Mouse (Mus musculus): ENCODE measurements at regions not wholly inside any gene's neighbourhood (a gene's known extent, or its start where the extent isn't known, plus 50 kb on each side); places are given as distances from the start of the nearest gene placed in this dataset.

- Histone ChIP-seq H3K36me3 (replicated peaks) (no peaks in the 10 kb centered on the region), H3K9me3 (replicated peaks) (no peaks in the 10 kb centered on the region), H3K27me3 (no peaks in the 10 kb centered on the region), H3K4me1 (replicated peaks) (no peaks in the 10 kb centered on the region), H3K9ac (no peak overlapping the region), H3K4me3 (replicated peaks) (no peak overlapping the region), H3K27ac (replicated peaks) (no peak overlapping the region), H3K4me2 (no peak overlapping the region)
- WGBS (ENCODE audit: insufficient replicate concordance) = 35% methylated on average over 5 of the region's 5 CpGs
- no peak for ATAC-seq (ENCODE audit: insufficient read depth)
Measured at GRCm38 (mm10) chr2:148107607-148108115, 60.9 kb upstream of the Foxa2 start.

GRCm38 (mm10) chr2:148110149-148110548 lies 63.4 kb upstream of the Foxa2 start:
- no peak overlapping the region for H3K9ac ChIP-seq
- no peak overlapping the region for H3K27ac ChIP-seq (replicated peaks)
- no peaks in the 10 kb centered on the region for H3K36me3 ChIP-seq (replicated peaks)
- H3K4me1 ChIP-seq (replicated peaks) = no peaks in the 10 kb centered on the region
- no peak overlapping the region for H3K4me2 ChIP-seq
- H3K4me3 ChIP-seq (replicated peaks) = no peak overlapping the region
- 47% methylated on average over 2 of the region's 2 CpGs for WGBS (ENCODE audit: insufficient replicate concordance)
- no peaks in the 10 kb centered on the region for H3K9me3 ChIP-seq (replicated peaks)
- no peaks in the 10 kb centered on the region for H3K27me3 ChIP-seq
- ATAC-seq (ENCODE audit: insufficient read depth) = no peak

DNA sequence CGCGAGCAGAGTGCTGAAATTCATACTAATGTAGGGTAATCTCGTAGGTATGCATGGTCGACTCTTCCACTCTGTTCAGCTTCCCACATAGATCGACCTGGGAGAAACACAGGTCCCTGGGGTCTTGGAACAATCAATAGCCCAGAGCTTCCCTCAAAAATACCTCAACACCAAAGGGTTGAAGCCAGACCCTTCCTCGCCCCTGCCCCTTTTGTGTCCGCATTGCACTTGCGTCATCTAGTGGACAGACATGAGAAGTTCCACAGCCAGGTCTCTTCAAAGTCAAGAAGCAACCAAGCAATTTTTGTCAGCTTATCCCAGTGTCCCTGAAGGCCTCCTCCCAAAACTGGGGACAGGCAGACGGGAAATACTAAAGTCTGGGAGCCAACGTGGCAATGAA lies 65.1 kb upstream of the Foxa2 start:
- no peak for ATAC-seq (ENCODE audit: insufficient read depth)
- WGBS (ENCODE audit: insufficient replicate concordance) = 17% methylated on average over 10 of the region's 10 CpGs
- H3K9ac ChIP-seq = no peak overlapping the region
- H3K27me3 ChIP-seq = no peaks in the 10 kb centered on the region
- H3K4me3 ChIP-seq (replicated peaks) = no peak overlapping the region
- H3K9me3 ChIP-seq (replicated peaks) = no peaks in the 10 kb centered on the region
- no peaks in the 10 kb centered on the region for H3K4me1 ChIP-seq (replicated peaks)
- H3K36me3 ChIP-seq (replicated peaks) = no peaks in the 10 kb centered on the region
- no peak overlapping the region for H3K27ac ChIP-seq (replicated peaks)
- no peak overlapping the region; the same call in 1 of the 2 replicates for H3K4me2 ChIP-seq

GRCm38 (mm10) chr2:148113184-148113583 lies 66.4 kb upstream of the Foxa2 start:
- H3K9me3 ChIP-seq (replicated peaks) = no peaks in the 10 kb centered on the region
- no peaks in the 10 kb centered on the region for H3K36me3 ChIP-seq (replicated peaks)
- H3K27me3 ChIP-seq = no peaks in the 10 kb centered on the region
- H3K4me1 ChIP-seq (replicated peaks) = no peaks in the 10 kb centered on the region
- H3K9ac ChIP-seq = no peak overlapping the region
- 28% methylated on average over 2 of the region's 2 CpGs for WGBS (ENCODE audit: insufficient replicate concordance)
- ATAC-seq (ENCODE audit: insufficient read depth) = no peak
- H3K27ac ChIP-seq (replicated peaks) = no peak overlapping the region
- no peak overlapping the region for H3K4me3 ChIP-seq (replicated peaks)
- no peak overlapping the region for H3K4me2 ChIP-seq

GRCm38 (mm10) chr2:148114600-148114999 lies 67.8 kb upstream of the Foxa2 start:
- Histone ChIP-seq H3K36me3 (replicated peaks) (no peaks in the 10 kb centered on the region), H3K4me2 (no peak overlapping the region), H3K4me3 (replicated peaks) (no peak overlapping the region), H3K27ac (replicated peaks) (no peak overlapping the region), H3K9ac (no peak overlapping the region), H3K4me1 (replicated peaks) (no peaks in the 10 kb centered on the region), H3K27me3 (no peaks in the 10 kb centered on the region), H3K9me3 (replicated peaks) (no peaks in the 10 kb centered on the region)
- 20% methylated on average over 4 of the region's 4 CpGs for WGBS (ENCODE audit: insufficient replicate concordance)
- no peak for ATAC-seq (ENCODE audit: insufficient read depth)

- Histone ChIP-seq H3K4me3 (replicated peaks) (no peak overlapping the region), H3K4me2 (no peak overlapping the region), H3K36me3 (replicated peaks) (no peaks in the 10 kb centered on the region), H3K9me3 (replicated peaks) (no peaks in the 10 kb centered on the region), H3K27ac (replicated peaks) (no peak overlapping the region), H3K4me1 (replicated peaks) (no peaks in the 10 kb centered on the region), H3K9ac (no peak overlapping the region), H3K27me3 (no peaks in the 10 kb centered on the region)
- 59% methylated on average over 3 of the region's 3 CpGs for WGBS (ENCODE audit: insufficient replicate concordance)
- ATAC-seq (ENCODE audit: insufficient read depth) = no peak
Measured at GRCm38 (mm10) chr2:148116033-148116790, 69.4 kb upstream of the Foxa2 start.

DNA sequence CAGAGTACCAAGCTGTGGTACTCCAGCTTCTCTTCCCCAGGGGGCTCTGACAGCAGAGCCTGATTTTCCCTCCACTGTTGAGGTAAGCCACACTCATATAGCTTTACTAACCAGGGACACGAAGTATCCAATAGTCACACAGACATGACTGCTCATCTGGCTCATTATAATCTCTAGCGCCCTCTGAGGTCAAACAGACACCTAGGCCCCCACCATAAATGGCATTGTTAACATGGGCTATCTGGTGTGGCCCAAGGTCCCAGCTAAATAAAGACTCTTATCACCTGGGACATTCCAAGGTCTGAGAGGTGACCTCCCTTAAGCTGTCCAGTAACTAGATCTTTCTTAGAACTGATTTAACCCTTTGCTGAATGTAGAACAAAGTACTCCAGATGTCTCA lies 70.7 kb upstream of the Foxa2 start:
- H3K9ac ChIP-seq = no peak overlapping the region
- WGBS (ENCODE audit: insufficient replicate concordance) = 29% methylated on average over 2 of the region's 2 CpGs

DNA sequence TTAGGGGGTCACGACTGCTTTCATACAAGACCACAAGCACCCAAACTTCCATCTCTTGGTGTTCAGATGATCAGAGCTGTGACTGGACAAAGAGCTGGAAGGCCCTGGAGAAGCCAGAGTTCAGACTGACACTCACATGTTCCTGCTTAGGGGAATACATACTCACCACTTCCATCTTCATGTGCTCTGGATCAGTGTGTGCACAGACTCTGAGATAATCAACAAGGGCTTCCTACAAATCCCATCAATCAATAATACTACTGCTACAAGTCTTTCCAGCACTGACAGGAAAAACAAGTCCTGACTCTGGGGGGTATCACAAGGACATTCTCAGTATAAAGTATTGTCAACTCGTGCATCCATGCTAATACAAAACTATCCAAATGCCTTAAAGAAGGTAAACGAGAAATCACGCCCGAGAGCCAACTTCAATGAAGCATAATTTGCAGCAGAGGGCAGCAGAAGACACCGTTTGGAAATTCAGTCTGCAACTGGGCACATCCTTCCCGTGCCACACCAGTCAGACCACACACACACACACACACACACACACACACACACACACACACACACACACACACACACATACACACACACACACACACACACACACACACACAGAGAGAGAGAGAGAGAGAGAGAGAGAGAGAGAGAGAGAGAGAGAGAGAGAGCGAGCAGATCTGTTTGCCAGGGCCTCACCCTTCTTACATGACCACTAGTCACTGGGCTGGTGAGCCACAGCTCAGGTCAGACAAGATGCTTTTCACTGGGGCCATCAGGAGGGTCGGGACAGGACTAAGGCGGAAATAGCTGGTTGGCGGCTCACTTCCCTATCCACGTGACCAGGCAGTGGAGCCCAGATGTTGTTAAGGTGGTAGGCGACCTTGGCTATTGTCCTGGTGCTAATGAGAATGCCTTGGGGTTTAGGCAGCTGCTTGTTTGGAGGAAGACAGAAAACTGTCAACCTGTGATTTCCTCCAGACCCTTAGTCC lies 75.4 kb upstream of the Foxa2 start:
- 23% methylated on average over 13 of the region's 13 CpGs for WGBS (ENCODE audit: insufficient replicate concordance)
- H3K4me2 ChIP-seq = no peak overlapping the region
- no peaks in the 10 kb centered on the region for H3K4me1 ChIP-seq (replicated peaks)
- no peak for ATAC-seq (ENCODE audit: insufficient read depth)
- H3K36me3 ChIP-seq (replicated peaks) = no peaks in the 10 kb centered on the region
- H3K4me3 ChIP-seq (replicated peaks) = no peak overlapping the region
- no peak overlapping the region for H3K9ac ChIP-seq
- H3K27me3 ChIP-seq = no peaks in the 10 kb centered on the region
- H3K27ac ChIP-seq (replicated peaks) = no peak overlapping the region
- no peaks in the 10 kb centered on the region for H3K9me3 ChIP-seq (replicated peaks)

More for the DNA sequence above, 70.7 kb upstream of the Foxa2 start:
- no peak for ATAC-seq (ENCODE audit: insufficient read depth)
- Histone ChIP-seq H3K27me3 (no peaks in the 10 kb centered on the region), H3K9me3 (replicated peaks) (no peaks in the 10 kb centered on the region), H3K4me3 (replicated peaks) (no peak overlapping the region), H3K27ac (replicated peaks) (no peak overlapping the region), H3K36me3 (replicated peaks) (no peaks in the 10 kb centered on the region), H3K4me1 (replicated peaks) (no peaks in the 10 kb centered on the region), H3K4me2 (no peak overlapping the region)

DNA sequence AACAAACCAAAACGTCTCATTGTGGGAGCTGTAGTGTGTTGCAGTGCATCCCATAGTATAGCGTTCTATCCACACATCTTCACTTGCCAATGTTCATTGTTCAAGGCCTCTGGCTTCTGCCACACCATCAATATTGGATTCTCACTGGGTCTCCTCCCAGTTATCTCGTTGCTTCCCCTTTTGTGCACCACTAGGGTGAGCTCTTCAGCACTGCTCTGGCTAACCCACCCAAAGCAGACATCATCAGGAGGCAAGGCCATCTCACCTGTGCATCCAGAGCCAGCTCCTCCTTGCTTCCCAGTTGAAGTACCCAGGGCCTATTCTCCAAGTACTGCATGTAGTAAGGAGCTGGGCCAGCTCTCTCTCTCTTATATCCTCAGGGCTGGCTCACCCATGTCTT lies 77.0 kb upstream of the Foxa2 start:
- 22% methylated on average over 3 of the region's 3 CpGs for WGBS (ENCODE audit: insufficient replicate concordance)
- H3K4me1 ChIP-seq (replicated peaks) = no peaks in the 10 kb centered on the region
- H3K27me3 ChIP-seq = no peaks in the 10 kb centered on the region

DNA sequence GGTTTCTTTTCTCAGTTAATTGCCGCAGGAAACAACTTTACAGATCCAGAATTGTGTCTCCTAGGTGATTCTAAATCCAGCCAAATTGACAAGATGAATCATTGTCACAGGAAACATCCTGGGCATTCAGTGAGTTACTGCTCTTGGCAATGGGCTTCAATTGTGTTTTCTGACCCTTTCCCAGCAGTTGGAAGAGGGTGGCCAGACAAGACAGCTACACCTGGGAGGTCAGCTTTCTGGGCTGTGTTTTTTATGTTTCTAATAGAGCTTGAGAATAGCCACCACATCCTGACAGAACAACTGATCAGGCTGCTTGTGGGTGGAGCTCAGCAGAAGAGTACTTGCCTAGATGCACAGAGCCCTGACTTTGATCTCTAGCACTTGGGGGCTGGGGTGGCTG lies 87.0 kb upstream of the Foxa2 start:
- H3K36me3 ChIP-seq (replicated peaks) = no peaks in the 10 kb centered on the region
- no peak overlapping the region for H3K27ac ChIP-seq (replicated peaks)
- WGBS (ENCODE audit: insufficient replicate concordance) = 62% methylated on average over 1 of the region's 1 CpGs
- H3K4me3 ChIP-seq (replicated peaks) = no peak overlapping the region
- no peaks in the 10 kb centered on the region for H3K4me1 ChIP-seq (replicated peaks)
- no peaks in the 10 kb centered on the region for H3K27me3 ChIP-seq
- H3K9me3 ChIP-seq (replicated peaks) = no peaks in the 10 kb centered on the region
- no peak overlapping the region for H3K4me2 ChIP-seq
- no peak overlapping the region for H3K9ac ChIP-seq
- ATAC-seq (ENCODE audit: insufficient read depth) = no peak

More for the DNA sequence above, 77.0 kb upstream of the Foxa2 start:
- Histone ChIP-seq H3K36me3 (replicated peaks) (no peaks in the 10 kb centered on the region), H3K9ac (no peak overlapping the region), H3K4me2 (no peak overlapping the region), H3K4me3 (replicated peaks) (no peak overlapping the region), H3K9me3 (replicated peaks) (no peaks in the 10 kb centered on the region), H3K27ac (replicated peaks) (no peak overlapping the region)
- ATAC-seq (ENCODE audit: insufficient read depth) = no peak

GRCm38 (mm10) chr2:148141936-148142335 lies 95.2 kb upstream of the Foxa2 start:
- H3K27ac ChIP-seq (replicated peaks) = no peak overlapping the region
- no peaks in the 10 kb centered on the region for H3K4me1 ChIP-seq (replicated peaks)
- ATAC-seq (ENCODE audit: insufficient read depth) = no peak
- H3K9ac ChIP-seq = no peak overlapping the region
- no peak overlapping the region for H3K4me2 ChIP-seq
- no peak overlapping the region for H3K4me3 ChIP-seq (replicated peaks)
- no peaks in the 10 kb centered on the region for H3K36me3 ChIP-seq (replicated peaks)
- H3K27me3 ChIP-seq = no peaks in the 10 kb centered on the region
- 23% methylated on average over 4 of the region's 4 CpGs for WGBS (ENCODE audit: insufficient replicate concordance)
- no peaks in the 10 kb centered on the region for H3K9me3 ChIP-seq (replicated peaks)
